Mouse (Mus musculus): ENCODE data around the gene Mrpl28.

DNA sequence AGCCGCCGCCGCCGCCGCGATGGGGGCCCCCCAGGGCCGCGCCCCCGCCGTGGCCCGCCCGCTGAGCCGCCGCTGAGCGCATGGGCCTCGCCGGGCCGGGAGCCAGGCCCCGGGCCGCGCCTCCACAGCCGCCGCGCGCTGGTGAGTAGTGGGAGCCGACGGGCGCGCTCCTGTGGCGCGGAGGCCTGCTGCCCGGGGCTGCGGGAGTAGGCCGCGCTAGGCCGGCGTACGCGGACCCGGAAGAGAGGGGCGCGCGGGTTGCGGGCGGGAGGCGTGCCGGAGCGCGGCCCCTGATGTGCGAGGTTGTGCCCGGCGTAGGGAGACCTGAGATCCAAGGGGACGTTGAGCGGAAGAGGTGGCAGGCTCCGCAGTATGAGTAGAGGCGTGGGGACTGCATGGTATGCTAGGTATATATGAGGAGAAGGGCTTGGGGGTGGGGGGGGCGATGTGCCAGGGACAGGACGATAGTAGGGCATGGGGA is 15.6 kb downstream of the Mrpl28 start:
- TF ChIP-seq POLR2A (IDR thresholded peaks at IDR 0.05; ENCODE audit: insufficient read depth, low read depth, low read length) (no peak), CTCF (IDR thresholded peaks at IDR 0.05; ENCODE audit: insufficient read depth, low read depth, low read length) (no peak)
